Comparison of ENCODE assay signal across 13 mouse cellular contexts in genomic region chr4:137695900-137696299, GRCm38 (mm10). TPM values are rescaled to one million over a fixed set of nuclear protein-coding genes. Genes with fewer than 3 reads are reported as not detected.
DNase-seq lines count a peak whose midpoint lies in the region; ATAC-seq and TF ChIP-seq lines count a peak whose summit lies in the region.
"Had no signal": no experiment of that assay in that cellular context is flagged by ENCODE, and none has a peak within 500 bp of the region (broad histone marks: within the 10 kb centered on the region; RNA-seq: fewer than 3 reads in every experiment).

No protein-coding gene starts in this region.

- no peak for DNase-seq in kidney, adult 18-20 months
- DNase-seq in 3T3-L1 (ENCODE audit: low read depth, low spot score), result peak; percentile 26
- no peak for DNase-seq in gastrocnemius, postnatal 10 days
- no peak for DNase-seq in gastrocnemius, adult 2 months
- DNase-seq: cerebellum, adult 8-10 months; heart, postnatal 36 days; right cerebral cortex, postnatal 4 days; thymus, postnatal 36 days had no signal

- 15% methylated on average over 4 of the region's 4 CpGs for WGBS in forebrain, embryonic 15.5 days
- WGBS in forebrain, embryonic 13.5 days, result 17% methylated on average over 4 of the region's 4 CpGs
- 26% methylated on average over 4 of the region's 4 CpGs for WGBS in kidney, embryonic 16.5 days
- WGBS in hindbrain, embryonic 16.5 days, result 26% methylated on average over 4 of the region's 4 CpGs

- no peaks in the 10 kb centered on the region for H3K36me3 ChIP-seq in forebrain, embryonic 15.5 days
- H3K36me3 ChIP-seq in forebrain, embryonic 13.5 days (ENCODE audit: poor library complexity, severe bottlenecking), result no peaks in the 10 kb centered on the region
- H3K36me3 ChIP-seq in kidney, embryonic 16.5 days (ENCODE audit: insufficient read depth, low read length), result no peaks in the 10 kb centered on the region
- H3K36me3 ChIP-seq in hindbrain, embryonic 16.5 days (ENCODE audit: control insufficient read depth, insufficient read depth, low read length), result no peaks in the 10 kb centered on the region

- peaks cover 29% of the 10 kb centered on the region for H3K4me1 ChIP-seq in forebrain, embryonic 15.5 days
- peaks cover 36% of the 10 kb centered on the region for H3K4me1 ChIP-seq in forebrain, embryonic 13.5 days
- peaks cover 24% of the 10 kb centered on the region for H3K4me1 ChIP-seq in kidney, embryonic 16.5 days (ENCODE audit: insufficient read depth, low read length)
- H3K4me1 ChIP-seq in hindbrain, embryonic 16.5 days (ENCODE audit: control insufficient read depth, insufficient read depth, low read depth, low read length), result peaks cover 24% of the 10 kb centered on the region

- no peak overlapping the region for H3K4me2 ChIP-seq in forebrain, embryonic 15.5 days (replicated peaks)
- no peak overlapping the region for H3K4me2 ChIP-seq in forebrain, embryonic 13.5 days
- H3K4me2 ChIP-seq in kidney, embryonic 16.5 days (replicated peaks; ENCODE audit: low read depth, low read length), result no peak overlapping the region
- no peak overlapping the region for H3K4me2 ChIP-seq in hindbrain, embryonic 16.5 days (ENCODE audit: low read length)

- no peaks in the 10 kb centered on the region for H3K27me3 ChIP-seq in forebrain, embryonic 15.5 days
- no peaks in the 10 kb centered on the region for H3K27me3 ChIP-seq in forebrain, embryonic 13.5 days
- no peaks in the 10 kb centered on the region for H3K27me3 ChIP-seq in kidney, embryonic 16.5 days (ENCODE audit: insufficient read depth, low read length)
- H3K27me3 ChIP-seq in hindbrain, embryonic 16.5 days (replicated peaks; ENCODE audit: control insufficient read depth, insufficient read depth, low read length), result no peaks in the 10 kb centered on the region

- TF ChIP-seq CTCF in gastrocnemius, adult 2 months (IDR thresholded peaks at IDR 0.05), result no peak

- intact Hi-C loops in gastrocnemius, adult 2 months (cut with DNase I), result no loop called here

- no peak overlapping the region for H3K4me3 ChIP-seq in forebrain, embryonic 15.5 days
- no peak overlapping the region for H3K4me3 ChIP-seq in forebrain, embryonic 13.5 days
- no peak overlapping the region for H3K4me3 ChIP-seq in kidney, embryonic 16.5 days (ENCODE audit: low read length)
- no peak overlapping the region for H3K4me3 ChIP-seq in hindbrain, embryonic 16.5 days (ENCODE audit: low read length)
- no peak overlapping the region for H3K4me3 ChIP-seq in gastrocnemius, adult 2 months

- H3K9me3 ChIP-seq in forebrain, embryonic 15.5 days, result no peaks in the 10 kb centered on the region
- no peaks in the 10 kb centered on the region for H3K9me3 ChIP-seq in forebrain, embryonic 13.5 days (replicated peaks)
- H3K9me3 ChIP-seq in kidney, embryonic 16.5 days (ENCODE audit: low read length), result no peaks in the 10 kb centered on the region
- H3K9me3 ChIP-seq in hindbrain, embryonic 16.5 days (ENCODE audit: control insufficient read depth, low read length), result no peaks in the 10 kb centered on the region

- no peak overlapping the region for H3K9ac ChIP-seq in forebrain, embryonic 15.5 days (replicated peaks)
- H3K9ac ChIP-seq in forebrain, embryonic 13.5 days, result no peak overlapping the region
- no peak overlapping the region for H3K9ac ChIP-seq in kidney, embryonic 16.5 days (replicated peaks; ENCODE audit: low read length)
- H3K9ac ChIP-seq in hindbrain, embryonic 16.5 days (ENCODE audit: low read depth, low read length), result no peak overlapping the region

- H3K27ac ChIP-seq in forebrain, embryonic 15.5 days (replicated peaks), result 0 out of 2 replicates have a peak overlapping the region, but pooled peaks have one; percentile 3
- H3K27ac ChIP-seq in forebrain, embryonic 13.5 days, result no peak overlapping the region
- 0 out of 2 replicates have a peak overlapping the region, but pooled peaks have one; percentile 17 for H3K27ac ChIP-seq in kidney, embryonic 16.5 days (ENCODE audit: low read length)
- H3K27ac ChIP-seq in hindbrain, embryonic 16.5 days (ENCODE audit: low read depth, low read length), result peak overlapping the region; percentile 44; the same call in 1 of the 2 replicates
- H3K27ac ChIP-seq in gastrocnemius, adult 2 months, result no peak overlapping the region

- ATAC-seq in forebrain, embryonic 15.5 days (replicated peaks), result no peak
- ATAC-seq in forebrain, embryonic 13.5 days, result no peak
- no peak for ATAC-seq in kidney, embryonic 16.5 days (ENCODE audit: low FRiP score, low TSS enrichment)
- ATAC-seq in hindbrain, embryonic 16.5 days, result no peak
- ATAC-seq: CD4-positive, CD25-positive, alpha-beta regulatory T cell, adult 4 months had no signal

RNA-seq across cellular contexts. Expression of gene Rap1gap, which starts 31.4 kb away (rescaled TPM):
- polyA plus RNA-seq in forebrain, embryonic 15.5 days (2015; fragmentation: Nextera tagmentation; extraction: Ambion mirVana), result 31.2 and 40.4 TPM in 2 replicates
- polyA plus RNA-seq in forebrain, embryonic 13.5 days (2015; fragmentation: Nextera tagmentation; extraction: Ambion mirVana), result 11.8 and 16.5 TPM in 2 replicates
- polyA plus RNA-seq in kidney, embryonic 16.5 days (2015; fragmentation: Nextera tagmentation; extraction: Ambion mirVana), result 22.0 and 31.7 TPM in 2 replicates
- 119 and 120 TPM in 2 replicates for polyA plus RNA-seq in hindbrain, embryonic 16.5 days (2015; fragmentation: Nextera tagmentation; extraction: Ambion mirVana)
- 1 to 10 TPM; 5.3 to 5.6 TPM for total RNA-seq in gastrocnemius, postnatal 10 days (2021)
- 1 to 10 TPM; 4.4 to 8.6 TPM for total RNA-seq in gastrocnemius, adult 2 months (2021)

Comparison
In these comparisons a context has a peak if more than half of its experiments do, and no peak if none do; other contexts are left out.
1. H3K27ac ChIP-seq: peak in forebrain, embryonic 15.5 days (single experiment), kidney, embryonic 16.5 days (single experiment) and hindbrain, embryonic 16.5 days (single experiment); none in forebrain, embryonic 13.5 days (single experiment) and gastrocnemius, adult 2 months (single experiment).